Mouse (Mus musculus): ENCODE results near the gene Cpeb4. TPM values are rescaled to one million over a fixed set of nuclear protein-coding genes. Genes with fewer than 3 reads are reported as not detected.
"Not testable (repeated sequence)": the region's sequence is repeated elsewhere in the genome, so short reads cannot be mapped to it uniquely, and the experiment has no call there.

The Cpeb4 gene
- polyA plus RNA-seq, 1 experiment from 2014 or later: 15.1 TPM

GRCm38 (mm10) chr11:31963993-31964392 lies 92.0 kb downstream of the Cpeb4 start:
- Histone ChIP-seq H3K27ac (replicated peaks) (no peak overlapping the region), H3K4me1 (replicated peaks) (peaks cover 7% of the 10 kb centered on the region; the same call in 1 of the 2 replicates), H3K27me3 (no peaks in the 10 kb centered on the region), H3K4me2 (no peak overlapping the region), H3K9ac (no peak overlapping the region), H3K36me3 (no peaks in the 10 kb centered on the region), H3K4me3 (no peak overlapping the region), H3K9me3 (no peaks in the 10 kb centered on the region)
- WGBS: 94% methylated on average over 1 of the region's 1 CpGs
- ATAC-seq (ENCODE audit: low read depth): no peak

- 52% methylated on average over 49 of the region's 49 CpGs for WGBS
- no peak within 1 kb of the TSS for H3K27ac ChIP-seq (replicated peaks)
- peak within 1 kb of the TSS; percentile 66 for H3K9ac ChIP-seq
- no peaks in the 10 kb centered on the region for H3K36me3 ChIP-seq
- peak within 1 kb of the TSS; percentile 56 for H3K4me2 ChIP-seq
- H3K9me3 ChIP-seq: no peaks in the 10 kb centered on the region
- peak within 1 kb of the TSS; percentile 26 for H3K4me3 ChIP-seq
- peak; percentile 61; the same call in 1 of the 2 replicates for ATAC-seq (ENCODE audit: low read depth)
- no peaks in the 10 kb centered on the region for H3K27me3 ChIP-seq
- H3K4me1 ChIP-seq (replicated peaks): peaks cover 7% of the 10 kb centered on the region; the same call in 1 of the 2 replicates
These were observed 93.5 kb downstream of the Cpeb4 start, which contains the start of gene 4930524B15Rik for GRCm38 (mm10) chr11:31965256-31966134. Gene 4930524B15Rik, plus strand, starts transcription at chr11:31965592.

GRCm38 (mm10) chr11:31974132-31974531 lies 102.1 kb downstream of the Cpeb4 start:
- Histone ChIP-seq H3K9me3 (0 out of 2 replicates have a peak, but pooled peaks cover 2% of the 10 kb centered on the region), H3K4me1 (replicated peaks) (no peaks in the 10 kb centered on the region), H3K4me3 (no peak overlapping the region), H3K36me3 (no peaks in the 10 kb centered on the region), H3K4me2 (no peak overlapping the region), H3K27ac (replicated peaks) (no peak overlapping the region), H3K27me3 (no peaks in the 10 kb centered on the region), H3K9ac (no peak overlapping the region)
- WGBS: 87% methylated on average over 4 of the region's 4 CpGs
- no peak for ATAC-seq (ENCODE audit: low read depth)

DNA sequence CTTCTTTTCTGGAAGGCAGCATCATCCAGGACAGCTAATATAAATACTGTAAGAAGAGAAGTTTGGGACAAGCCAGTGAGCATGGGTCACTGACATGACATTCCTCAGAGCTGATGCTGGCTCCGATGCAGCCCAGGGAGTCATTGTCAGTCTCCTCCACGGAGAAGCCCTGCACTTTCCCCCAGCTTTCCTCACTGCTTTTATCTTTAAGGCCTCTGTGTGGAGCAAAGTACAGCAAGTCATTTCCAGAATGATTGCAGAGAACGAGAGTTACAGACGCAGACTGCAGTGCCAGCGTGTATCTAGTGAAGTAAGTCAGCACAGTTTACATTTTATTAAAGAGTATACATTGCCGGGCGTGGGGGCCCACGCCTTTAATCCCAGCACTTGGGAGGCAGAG lies 102.8 kb downstream of the Cpeb4 start:
- Histone ChIP-seq H3K36me3 (no peaks in the 10 kb centered on the region), H3K9me3 (peaks cover 9% of the 10 kb centered on the region; the same call in 1 of the 2 replicates), H3K27me3 (no peaks in the 10 kb centered on the region), H3K4me3 (no peak overlapping the region), H3K9ac (no peak overlapping the region), H3K4me2 (no peak overlapping the region), H3K4me1 (replicated peaks) (no peaks in the 10 kb centered on the region), H3K27ac (replicated peaks) (no peak overlapping the region)
- no peak for ATAC-seq (ENCODE audit: low read depth)
- WGBS: 63% methylated on average over 8 of the region's 8 CpGs

DNA sequence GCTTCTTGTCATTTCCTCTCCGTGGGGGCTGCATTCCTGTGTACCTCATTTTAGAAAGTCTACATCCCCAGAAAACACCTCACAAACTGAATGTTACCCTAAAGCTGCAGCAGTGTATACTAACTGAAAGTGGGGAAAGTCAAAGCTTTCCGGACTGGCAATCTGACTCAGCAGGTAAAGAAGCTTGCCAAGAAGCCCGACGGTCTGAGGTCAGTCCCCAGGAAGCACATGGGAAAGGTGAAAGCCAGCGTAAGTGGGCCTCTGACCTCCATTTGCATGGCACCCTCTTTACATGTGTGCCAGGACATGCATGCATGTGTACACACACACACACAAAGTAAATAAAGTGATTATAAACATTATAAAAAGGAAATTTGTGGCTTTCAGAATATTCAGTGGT lies 103.7 kb downstream of the Cpeb4 start:
- H3K4me3 ChIP-seq: no peak overlapping the region
- H3K4me2 ChIP-seq: no peak overlapping the region
- H3K9ac ChIP-seq: no peak overlapping the region
- ATAC-seq (ENCODE audit: low read depth): no peak
- 91% methylated on average over 5 of the region's 5 CpGs for WGBS
- no peaks in the 10 kb centered on the region for H3K4me1 ChIP-seq (replicated peaks)
- peaks cover 12% of the 10 kb centered on the region; the same call in 1 of the 2 replicates for H3K9me3 ChIP-seq
- H3K36me3 ChIP-seq: no peaks in the 10 kb centered on the region
- H3K27me3 ChIP-seq: no peaks in the 10 kb centered on the region
- no peak overlapping the region for H3K27ac ChIP-seq (replicated peaks)

- no peak for ATAC-seq (ENCODE audit: low read depth)
- H3K27ac ChIP-seq (replicated peaks): no peak overlapping the region
- H3K4me3 ChIP-seq: no peak overlapping the region
- H3K4me2 ChIP-seq: no peak overlapping the region
- no peak overlapping the region for H3K9ac ChIP-seq
- H3K4me1 ChIP-seq (replicated peaks): no peaks in the 10 kb centered on the region
- WGBS: 83% methylated on average over 5 of the region's 5 CpGs
- peaks cover 12% of the 10 kb centered on the region; the same call in 1 of the 2 replicates for H3K9me3 ChIP-seq
- H3K36me3 ChIP-seq: no peaks in the 10 kb centered on the region
- no peaks in the 10 kb centered on the region for H3K27me3 ChIP-seq
These were observed 104.1 kb downstream of the Cpeb4 start for GRCm38 (mm10) chr11:31976137-31976536.

DNA sequence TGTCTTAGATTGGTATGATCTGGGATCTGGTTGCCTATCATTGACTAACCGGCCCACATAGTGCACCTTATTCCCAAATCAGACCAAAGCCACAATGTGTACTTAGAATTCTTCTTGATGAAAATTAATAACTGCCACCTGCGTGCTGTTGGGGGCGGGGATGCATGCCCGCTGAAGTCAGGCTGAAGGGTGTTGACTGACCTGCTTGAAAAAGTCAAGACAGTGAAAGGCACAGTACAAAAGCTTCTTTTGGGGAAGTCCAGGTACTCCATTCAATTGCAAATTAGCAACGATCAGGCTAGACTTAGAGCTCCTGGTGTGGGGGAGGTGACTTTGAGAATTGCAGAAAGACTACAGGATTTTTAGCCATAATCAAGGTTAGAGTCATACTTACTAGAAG lies 108.1 kb downstream of the Cpeb4 start:
- peaks cover 12% of the 10 kb centered on the region; the same call in 1 of the 2 replicates for H3K9me3 ChIP-seq
- 83% methylated on average over 5 of the region's 5 CpGs for WGBS
- H3K27me3 ChIP-seq; H3K27ac ChIP-seq (replicated peaks); H3K36me3 ChIP-seq; ATAC-seq (ENCODE audit: low read depth); H3K9ac ChIP-seq; H3K4me3 ChIP-seq; H3K4me2 ChIP-seq; H3K4me1 ChIP-seq (replicated peaks): not testable (repeated sequence)

DNA sequence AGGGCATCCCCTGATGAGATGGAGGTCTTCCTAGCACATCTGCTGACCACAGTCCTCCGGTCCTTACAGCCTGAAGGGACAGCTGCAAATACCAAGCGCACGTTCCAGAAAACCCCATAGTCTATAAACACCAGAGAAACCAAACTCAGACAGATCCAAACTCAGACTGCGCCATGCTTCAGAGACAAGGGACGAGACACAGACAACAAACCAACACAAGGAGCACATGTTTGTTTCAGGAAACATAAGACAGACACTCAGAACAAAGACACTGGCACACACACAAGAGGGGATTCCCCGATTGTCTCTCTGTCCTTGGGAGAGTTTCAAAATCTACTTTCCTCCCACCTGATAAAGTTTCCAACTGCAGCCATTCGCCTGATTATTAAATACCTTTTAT lies 109.8 kb downstream of the Cpeb4 start:
- no peaks in the 10 kb centered on the region for H3K27me3 ChIP-seq
- ATAC-seq (ENCODE audit: low read depth): no peak
- no peaks in the 10 kb centered on the region for H3K4me1 ChIP-seq (replicated peaks)
- no peak overlapping the region for H3K9ac ChIP-seq
- no peak overlapping the region for H3K4me3 ChIP-seq
- no peaks in the 10 kb centered on the region for H3K36me3 ChIP-seq
- peaks cover 12% of the 10 kb centered on the region; the same call in 1 of the 2 replicates for H3K9me3 ChIP-seq
- no peak overlapping the region for H3K4me2 ChIP-seq
- no peak overlapping the region for H3K27ac ChIP-seq (replicated peaks)
- WGBS: 90% methylated on average over 7 of the region's 7 CpGs

- not testable (repeated sequence) for H3K36me3 ChIP-seq; ATAC-seq (ENCODE audit: low read depth)
- 83% methylated on average over 13 of the region's 13 CpGs for WGBS
These were observed 110.4 kb downstream of the Cpeb4 start for GRCm38 (mm10) chr11:31982247-31982943.

GRCm38 (mm10) chr11:31983249-31983648 lies 111.2 kb downstream of the Cpeb4 start:
- H3K9me3 ChIP-seq: peaks cover 12% of the 10 kb centered on the region; the same call in 1 of the 2 replicates
- H3K9ac ChIP-seq: no peak overlapping the region
- ATAC-seq (ENCODE audit: low read depth): no peak
- H3K4me3 ChIP-seq: no peak overlapping the region
- H3K27ac ChIP-seq (replicated peaks): no peak overlapping the region
- no peaks in the 10 kb centered on the region for H3K36me3 ChIP-seq
- no peaks in the 10 kb centered on the region for H3K4me1 ChIP-seq (replicated peaks)
- H3K27me3 ChIP-seq: no peaks in the 10 kb centered on the region
- no peak overlapping the region for H3K4me2 ChIP-seq

More at GRCm38 (mm10) chr11:31982247-31982943, 110.4 kb downstream of the Cpeb4 start:
- not testable (repeated sequence) for H3K27ac ChIP-seq (replicated peaks); H3K4me2 ChIP-seq; H3K4me3 ChIP-seq; H3K4me1 ChIP-seq (replicated peaks); H3K9ac ChIP-seq; H3K27me3 ChIP-seq
- peaks cover 12% of the 10 kb centered on the region; the same call in 1 of the 2 replicates for H3K9me3 ChIP-seq

DNA sequence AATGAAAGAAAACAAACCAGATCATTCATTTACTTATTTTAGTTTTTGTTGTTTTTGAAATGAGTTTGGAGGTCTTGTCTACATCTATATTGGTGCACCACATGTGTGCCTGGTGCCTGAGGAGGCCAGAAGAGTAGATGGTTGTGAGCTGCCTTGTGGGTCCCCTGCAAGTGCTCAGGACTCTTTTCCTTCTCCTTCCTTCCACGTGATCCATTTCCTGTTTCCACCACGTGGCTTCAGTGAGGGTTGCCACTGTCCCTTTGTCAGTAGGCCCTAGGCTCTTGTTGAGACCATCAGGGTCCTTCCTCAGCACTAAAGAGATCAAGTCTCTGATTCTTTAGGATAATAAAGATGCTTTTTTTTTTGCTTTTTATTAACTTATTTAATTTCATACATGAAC lies 112.8 kb downstream of the Cpeb4 start:
- no peak for ATAC-seq (ENCODE audit: low read depth)
- H3K27ac ChIP-seq (replicated peaks): no peak overlapping the region
- H3K27me3 ChIP-seq: no peaks in the 10 kb centered on the region
- H3K9ac ChIP-seq: no peak overlapping the region
- H3K4me3 ChIP-seq: no peak overlapping the region
- H3K36me3 ChIP-seq: no peaks in the 10 kb centered on the region
- WGBS: 76% methylated on average over 2 of the region's 2 CpGs
- no peaks in the 10 kb centered on the region for H3K4me1 ChIP-seq (replicated peaks)
- no peak overlapping the region for H3K4me2 ChIP-seq
- 0 out of 2 replicates have a peak, but pooled peaks cover 3% of the 10 kb centered on the region for H3K9me3 ChIP-seq

All from neural tube, embryonic 13.5 days (tissue).